Mouse (Mus musculus) CH12.LX (cell line): ENCODE results near the gene Rgs2. TPM values are rescaled to one million over a fixed set of nuclear protein-coding genes. Genes with fewer than 3 reads are reported as not detected.

Experiments
- DNase-seq: peaks from one replicate; pipeline ENCODE4 v3.0.0-alpha.2; 2013; ENCODE audit errors: extremely low read depth
- H3K27ac ChIP-seq: 2 replicates; pipeline ENCODE4 v1.5.1; 2012; ENCODE audit warnings: low read depth, mild to moderate bottlenecking, control low read depth, moderate library complexity; ENCODE audit not compliant: insufficient read depth
- H3K27me3 ChIP-seq: replicated peaks from 2 replicates; pipeline ENCODE3; 2012; ENCODE audit warnings: inconsistent platforms
- H3K36me3 ChIP-seq, 2 experiments: replicated peaks in 1 of 2; 2 replicates each; pipeline versions ENCODE3 to v1.6.1; 2012; ENCODE audit warnings: inconsistent platforms in 1 of 2, low read length in 1 of 2, mild to moderate bottlenecking in 1 of 2, mixed read lengths in 1 of 2, moderate library complexity in 1 of 2; ENCODE audit not compliant: control insufficient read depth in 1 of 2, insufficient read depth in 1 of 2
- H3K4me1 ChIP-seq, 2 experiments: 2 replicates each; pipeline ENCODE4 v1.6.1; 2012; ENCODE audit warnings: inconsistent platforms in 1 of 2, moderate library complexity in 1 of 2; ENCODE audit not compliant: insufficient read depth in 2 of 2, control insufficient read depth in 1 of 2
- H3K4me2 ChIP-seq: 2 replicates; pipeline ENCODE4 v1.6.1; 2012; ENCODE audit warnings: low read depth, mild to moderate bottlenecking, control low read depth; ENCODE audit not compliant: poor library complexity, insufficient read depth, severe bottlenecking
- H3K4me3 ChIP-seq, 3 experiments: fragments of 150-350 bp in 1 of 3; sonication (generic) in 1 of 3; replicated peaks in 1 of 3; 2 replicates each; pipeline versions ENCODE3 to v1.5.1; 2011 to 2012; ENCODE audit warnings: low read depth in 2 of 3, low read length in 2 of 3, mild to moderate bottlenecking in 2 of 3, moderate library complexity in 2 of 3, control low read depth in 1 of 3, improper control_type of control experiment in 1 of 3, inconsistent platforms in 1 of 3, mixed read lengths in 1 of 3; ENCODE audit not compliant: poor library complexity in 1 of 3
- H3K79me2 ChIP-seq: replicated peaks from 2 replicates; pipeline ENCODE4 v1.6.1; 2012; ENCODE audit warnings: mild to moderate bottlenecking, moderate library complexity; ENCODE audit not compliant: control insufficient read depth, poor library complexity, insufficient read depth, severe bottlenecking; ENCODE audit errors: extremely low read depth
- H3K9ac ChIP-seq: 2 replicates; pipeline ENCODE4 v1.6.1; 2012; ENCODE audit warnings: low read depth, mild to moderate bottlenecking, control low read depth, moderate library complexity; ENCODE audit not compliant: insufficient read depth
- H3K9me3 ChIP-seq: replicated peaks from 2 replicates; pipeline ENCODE3; 2012; ENCODE audit warnings: low read length, inconsistent platforms, mixed read lengths
- CHD1 ChIP-seq: IDR thresholded peaks from 2 replicates; pipeline ENCODE4 v1.6.1; 2012; ENCODE audit warnings: low read depth, low read length, improper control_type of control experiment, inconsistent platforms
- CTCF ChIP-seq, 2 experiments: IDR thresholded peaks in 1 of 2; conservative IDR thresholded peaks in 1 of 2; 2 replicates each; pipeline ENCODE4 v1.5.1; 2011 to 2012; ENCODE audit warnings: low read depth in 2 of 2, low read length in 2 of 2, improper control_type of control experiment in 1 of 2, inconsistent platforms in 1 of 2, mild to moderate bottlenecking in 1 of 2, moderate library complexity in 1 of 2
- E2F4 ChIP-seq: IDR thresholded peaks from 2 replicates; pipeline ENCODE4 v1.6.1; 2011; ENCODE audit warnings: low read depth, low read length, improper control_type of control experiment; ENCODE audit not compliant: insufficient replicate concordance
- EP300 ChIP-seq: IDR thresholded peaks from 2 replicates; pipeline ENCODE4 v1.6.1; 2011; ENCODE audit warnings: low read length, improper control_type of control experiment
- ETS1 ChIP-seq: conservative IDR thresholded peaks from 2 replicates; pipeline ENCODE4 v1.6.1; 2012; ENCODE audit warnings: low read depth, mild to moderate bottlenecking, inconsistent platforms, low read length, improper control_type of control experiment, moderate library complexity
- GABPA ChIP-seq: IDR thresholded peaks from 2 replicates; pipeline ENCODE4 v1.6.1; 2012; ENCODE audit warnings: low read depth, low read length, improper control_type of control experiment, inconsistent platforms; ENCODE audit not compliant: insufficient replicate concordance
- HCFC1 ChIP-seq: IDR thresholded peaks from 2 replicates; pipeline ENCODE4 v1.6.1; 2012; ENCODE audit warnings: low read depth, mild to moderate bottlenecking, inconsistent platforms, low read length, improper control_type of control experiment
- KAT2A ChIP-seq: IDR thresholded peaks from 2 replicates; pipeline ENCODE4 v1.6.1; 2012; ENCODE audit warnings: low read length, improper control_type of control experiment, inconsistent platforms; ENCODE audit not compliant: insufficient replicate concordance
- MAFK ChIP-seq: IDR thresholded peaks from 2 replicates; pipeline ENCODE4 v1.6.1; 2011; ENCODE audit warnings: low read length, improper control_type of control experiment; ENCODE audit not compliant: insufficient replicate concordance
- MAZ ChIP-seq: IDR thresholded peaks from 2 replicates; pipeline ENCODE4 v1.6.1; 2012; ENCODE audit warnings: low read depth, mild to moderate bottlenecking, inconsistent platforms, low read length, improper control_type of control experiment, moderate library complexity
- MYC ChIP-seq: IDR thresholded peaks from 2 replicates; pipeline ENCODE4 v1.6.1; 2011; ENCODE audit warnings: low read depth, mild to moderate bottlenecking, improper control_type of control experiment, low read length
- NELFE ChIP-seq: IDR thresholded peaks from 2 replicates; pipeline ENCODE4 v1.6.1; 2011; ENCODE audit warnings: low read depth, low read length, improper control_type of control experiment
- PAX5 ChIP-seq: IDR thresholded peaks from 2 replicates; pipeline ENCODE4 v1.6.1; 2012; ENCODE audit warnings: low read length, inconsistent platforms, mixed read lengths
- POLR2A ChIP-seq: IDR thresholded peaks from 2 replicates; pipeline ENCODE4 v1.6.1; 2011; ENCODE audit warnings: low read depth, mild to moderate bottlenecking, improper control_type of control experiment, low read length
- SMC3 ChIP-seq: IDR thresholded peaks from 2 replicates; pipeline ENCODE4 v1.6.1; 2011; ENCODE audit warnings: low read depth, low read length, improper control_type of control experiment
- TBP ChIP-seq: conservative IDR thresholded peaks from 2 replicates; pipeline ENCODE4 v1.6.1; 2011; ENCODE audit warnings: low read depth, low read length, improper control_type of control experiment
- UBTF ChIP-seq: IDR thresholded peaks from 2 replicates; pipeline ENCODE4 v1.6.1; 2012; ENCODE audit warnings: low read depth, mild to moderate bottlenecking, inconsistent platforms, low read length, improper control_type of control experiment, moderate library complexity
- USF1 ChIP-seq: IDR thresholded peaks from 2 replicates; pipeline ENCODE4 v1.6.1; 2014; ENCODE audit warnings: low read depth, mild to moderate bottlenecking, inconsistent platforms, low read length, improper control_type of control experiment
- USF2 ChIP-seq: conservative IDR thresholded peaks from 2 replicates; pipeline ENCODE4 v1.6.1; 2011; ENCODE audit warnings: low read depth, low read length, improper control_type of control experiment
- ZKSCAN1 ChIP-seq: IDR thresholded peaks from 2 replicates; pipeline ENCODE4 v1.6.1; 2012; ENCODE audit warnings: low read depth, inconsistent platforms, low read length, improper control_type of control experiment, borderline replicate concordance
- ZMIZ1 ChIP-seq: IDR thresholded peaks from 2 replicates; pipeline ENCODE4 v1.6.1; 2012; ENCODE audit warnings: low read depth, mild to moderate bottlenecking, inconsistent platforms, low read length, improper control_type of control experiment
- ZNF384 ChIP-seq: IDR thresholded peaks from 2 replicates; pipeline ENCODE4 v1.6.1; 2012; ENCODE audit warnings: low read depth, low read length, improper control_type of control experiment, inconsistent platforms
- dilution Hi-C: fragments of 300-500 bp; cut with MboI; formaldehyde crosslinking; loops from 2 replicates; pipeline ENCODE4 v1.14.3; 2020; ENCODE audit warnings: low sequenced_read_pairs; ENCODE audit not compliant: extremely low pct_unique_long_range_greater_than_20kb, extremely low pct_ligation_motif_present
- in situ Hi-C: fragments of 300-500 bp; cut with MboI; formaldehyde crosslinking; loops from 3 replicates; pipeline ENCODE4 v1.14.3; 2019; ENCODE audit warnings: low sequenced_read_pairs, low pct_ligation_motif_present, low pct_unique_long_range_greater_than_20kb, mixed read lengths
- polyA plus RNA-seq: library from polyadenylated mRNA; unstranded; fragments of >175 nt; gene quantifications from 2 replicates; pipeline ENCODE4 v1.2.1, GENCODE M21; 2012; ENCODE audit warnings: low read depth; ENCODE audit not compliant: insufficient read length
- total RNA-seq, 2 experiments: library from RNA; depleted of rRNA; stranded (reverse); fragments of 300-350 nt in 1 of 2; fragments of >200 nt in 1 of 2; gene quantifications; 2 replicates each; pipeline ENCODE4 v1.2.3; 2012 to 2014

Gene Rgs2
- total and polyA plus RNA-seq, 3 experiments = 3.2 to 14.7 (median 11.0) TPM

DNA sequence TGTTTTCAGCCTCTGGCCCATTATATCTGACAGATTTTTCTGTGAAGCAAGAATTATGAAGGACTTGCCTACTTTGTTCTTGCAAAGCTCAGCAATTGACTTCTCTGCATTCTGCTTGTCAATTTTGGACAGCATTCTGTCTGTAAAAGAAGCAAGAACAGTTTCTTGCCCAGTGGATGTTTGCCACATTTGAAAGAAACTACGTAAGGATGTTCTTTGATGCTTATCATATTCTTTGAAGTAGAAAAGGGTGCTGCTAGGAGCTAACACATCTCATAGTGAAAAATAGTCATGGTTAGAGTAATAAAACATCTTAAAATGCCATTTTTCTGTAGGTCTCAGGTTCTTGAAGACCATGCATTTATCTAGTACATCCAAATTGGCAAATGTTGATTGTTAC lies 10.9 kb downstream of the Rgs2 start:
- no peak overlapping the region for H3K4me3 ChIP-seq
- TF ChIP-seq USF2 (no peak), PAX5 (no peak), NELFE (no peak), ETS1 (no peak), CTCF (conservative IDR thresholded peaks at IDR 0.05 in 1 of 2, IDR thresholded peaks at IDR 0.05 in 1 of 2; ENCODE audit: low read depth in 2 of 2, low read length in 2 of 2) (no peak), ZMIZ1 (no peak), MAFK (no peak), USF1 (no peak), GABPA (no peak), CHD1 (no peak), SMC3 (no peak)

DNA sequence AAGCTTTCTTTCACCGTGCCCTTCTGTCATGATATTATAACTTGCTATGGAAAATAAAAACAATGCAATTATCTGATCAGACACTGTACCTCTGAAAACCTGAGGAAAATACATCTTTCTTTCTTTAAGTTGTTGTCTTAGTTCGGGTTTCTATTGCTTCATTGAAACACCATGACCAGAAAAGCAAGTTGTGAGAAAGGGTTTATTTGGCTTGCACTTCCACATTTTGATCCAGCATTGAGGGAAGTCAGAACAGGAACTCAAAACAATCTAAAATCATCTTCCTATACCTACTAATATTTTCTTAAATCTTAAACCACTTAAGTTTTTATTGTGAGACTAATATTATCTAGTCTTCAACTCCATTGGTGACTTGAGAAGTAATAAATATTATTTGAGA lies 11.4 kb downstream of the Rgs2 start:
- no peak overlapping the region for H3K27ac ChIP-seq

More for the DNA sequence above, 10.9 kb downstream of the Rgs2 start:
- H3K79me2 ChIP-seq = no peaks in the 10 kb centered on the region
- no peaks in the 10 kb centered on the region for H3K4me1 ChIP-seq
- in situ Hi-C loops (no loop called here), dilution Hi-C loops (no loop called here)
- no peaks in the 10 kb centered on the region for H3K36me3 ChIP-seq
- no peaks in the 10 kb centered on the region for H3K27me3 ChIP-seq
- no peak overlapping the region for H3K4me2 ChIP-seq
- no peak overlapping the region for H3K9ac ChIP-seq
- no peaks in the 10 kb centered on the region for H3K9me3 ChIP-seq
- no peak for DNase-seq
- no peak overlapping the region for H3K27ac ChIP-seq

More for the DNA sequence above, 11.4 kb downstream of the Rgs2 start:
- H3K79me2 ChIP-seq = no peaks in the 10 kb centered on the region
- no peaks in the 10 kb centered on the region for H3K36me3 ChIP-seq
- H3K4me3 ChIP-seq = no peak overlapping the region
- DNase-seq = no peak
- in situ Hi-C loops (no loop called here), dilution Hi-C loops (no loop called here)
- H3K27me3 ChIP-seq = no peaks in the 10 kb centered on the region
- TF ChIP-seq UBTF (no peak), HCFC1 (no peak), ZKSCAN1 (no peak), NELFE (no peak), EP300 (no peak), MAZ (no peak), MYC (no peak), POLR2A (no peak), E2F4 (no peak), TBP (no peak), KAT2A (no peak), ZMIZ1 (no peak), ZNF384 (no peak)
- H3K4me2 ChIP-seq = no peak overlapping the region
- H3K9ac ChIP-seq = no peak overlapping the region
- H3K9me3 ChIP-seq = no peaks in the 10 kb centered on the region
- H3K4me1 ChIP-seq = no peaks in the 10 kb centered on the region
